Mouse (Mus musculus) left cerebral cortex, postnatal 14 days (tissue): ENCODE results near the gene Gse1. TPM values are rescaled to one million over a fixed set of nuclear protein-coding genes. Genes with fewer than 3 reads are reported as not detected.

Experiments
- DNase-seq, 2 experiments: peaks; one replicate each; pipeline ENCODE4 v3.0.0; 2021 to 2022; ENCODE audit warnings: low spot score in 2 of 2, mixed read lengths in 1 of 2
- intact Hi-C: fragments of 180-260 bp; cut with DNase I; formaldehyde crosslinking; loops from one replicate; pipeline ENCODE4 v1.15.1; 2025
- total RNA-seq, 2 experiments: library from RNA; stranded (reverse); gene quantifications; 2 replicates each; pipeline ENCODE4 v1.2.3; 2021

The Gse1 gene
- total RNA-seq, 2 experiments from 2014 or later: 49.0 to 57.3 TPM

DNA sequence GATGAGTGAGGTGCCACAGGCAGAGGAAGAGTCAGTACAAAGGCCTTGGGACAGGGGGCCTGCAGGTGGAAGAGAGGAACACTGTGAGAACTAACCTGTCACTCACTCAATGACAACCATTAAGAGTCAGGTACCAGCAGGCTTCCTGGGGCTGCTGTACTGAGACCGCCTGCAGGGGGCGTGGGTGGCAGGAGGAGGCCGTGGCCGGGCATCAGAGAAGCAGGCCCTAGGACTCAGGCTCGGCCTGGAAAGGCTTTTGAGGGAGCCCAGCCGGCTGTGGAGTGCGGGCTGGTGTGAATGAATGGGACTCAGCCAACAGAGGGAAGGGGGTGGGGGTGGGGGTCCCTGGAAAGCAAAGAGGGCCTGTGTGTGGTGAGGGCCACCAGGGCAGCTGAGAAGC lies 242.9 kb downstream of the Gse1 start:
- intact Hi-C loops: no loop called here
- DNase-seq: no peak

DNA sequence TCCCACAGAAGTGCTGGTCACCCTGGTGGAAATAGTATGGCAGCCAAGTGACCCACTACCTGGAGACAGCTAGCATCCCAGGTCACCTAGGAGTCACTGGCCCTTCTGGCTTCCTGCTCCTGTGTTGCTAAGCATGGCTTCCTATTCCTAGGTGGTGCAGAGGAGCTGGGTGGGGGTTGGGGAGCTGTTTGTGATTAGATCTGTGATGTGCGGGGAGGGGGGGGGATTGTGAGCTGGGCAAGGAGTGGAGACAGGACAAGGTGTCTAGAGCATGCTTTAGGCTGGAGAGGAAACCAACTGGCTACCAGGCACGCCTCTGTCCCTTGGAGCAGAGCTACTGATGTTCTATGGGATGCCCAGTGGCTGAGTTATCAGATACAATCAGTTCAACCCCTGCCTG lies 243.5 kb downstream of the Gse1 start:
- no peak for DNase-seq
- intact Hi-C loops: no loop called here

DNA sequence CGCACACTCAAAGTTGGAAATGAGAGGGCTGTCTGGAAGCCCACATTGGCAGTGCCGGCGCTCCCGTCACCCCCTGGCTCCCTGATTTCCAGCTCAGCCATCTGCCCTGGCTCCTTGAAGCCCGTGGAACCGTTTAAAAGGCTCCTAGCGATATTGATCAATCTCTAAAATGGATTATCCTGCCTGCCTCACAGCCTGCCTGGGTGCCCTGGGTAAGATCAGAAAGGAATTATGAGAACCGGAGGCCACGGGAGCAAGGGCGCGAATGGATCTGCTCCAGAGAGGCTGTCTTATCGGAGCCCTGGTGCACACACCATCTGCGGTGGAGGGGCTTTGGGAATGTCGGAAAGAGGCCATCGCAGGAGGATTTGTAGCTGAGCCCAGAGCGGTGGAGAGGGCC lies 244.0 kb downstream of the Gse1 start:
- no peak for DNase-seq
- intact Hi-C loops: no loop called here

DNA sequence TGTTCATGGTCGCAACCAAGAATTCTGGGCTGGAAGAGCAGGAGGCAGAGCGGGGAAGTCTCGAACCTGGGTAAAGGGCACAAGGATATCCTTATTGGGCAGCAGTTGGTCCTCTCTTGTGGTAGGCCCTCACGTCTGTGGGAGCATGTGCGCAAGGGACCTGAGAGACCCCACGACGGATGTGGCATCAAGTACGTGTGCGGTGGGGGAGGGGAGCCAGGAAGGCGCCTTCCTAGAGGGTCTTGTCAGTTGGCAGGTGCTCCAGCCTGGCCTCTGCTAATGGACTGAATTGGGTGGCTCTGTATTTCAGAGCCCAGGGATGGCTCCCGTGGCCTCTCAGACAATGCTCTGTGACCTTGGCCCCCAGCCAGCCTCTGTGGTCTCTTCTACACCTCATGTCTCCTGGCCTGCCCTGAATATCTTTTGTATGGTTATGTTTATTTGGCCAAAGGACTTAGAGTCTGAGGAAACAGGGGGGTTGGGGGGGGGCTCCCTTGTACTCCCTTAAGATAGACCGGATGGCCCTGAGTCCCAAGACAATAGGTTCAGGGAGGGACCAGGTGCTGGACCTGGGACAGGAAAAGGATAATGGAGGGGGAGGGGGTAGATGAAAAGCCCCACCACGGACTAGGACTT lies 245.6 kb downstream of the Gse1 start:
- intact Hi-C loops: no loop called here
- DNase-seq: no peak

DNA sequence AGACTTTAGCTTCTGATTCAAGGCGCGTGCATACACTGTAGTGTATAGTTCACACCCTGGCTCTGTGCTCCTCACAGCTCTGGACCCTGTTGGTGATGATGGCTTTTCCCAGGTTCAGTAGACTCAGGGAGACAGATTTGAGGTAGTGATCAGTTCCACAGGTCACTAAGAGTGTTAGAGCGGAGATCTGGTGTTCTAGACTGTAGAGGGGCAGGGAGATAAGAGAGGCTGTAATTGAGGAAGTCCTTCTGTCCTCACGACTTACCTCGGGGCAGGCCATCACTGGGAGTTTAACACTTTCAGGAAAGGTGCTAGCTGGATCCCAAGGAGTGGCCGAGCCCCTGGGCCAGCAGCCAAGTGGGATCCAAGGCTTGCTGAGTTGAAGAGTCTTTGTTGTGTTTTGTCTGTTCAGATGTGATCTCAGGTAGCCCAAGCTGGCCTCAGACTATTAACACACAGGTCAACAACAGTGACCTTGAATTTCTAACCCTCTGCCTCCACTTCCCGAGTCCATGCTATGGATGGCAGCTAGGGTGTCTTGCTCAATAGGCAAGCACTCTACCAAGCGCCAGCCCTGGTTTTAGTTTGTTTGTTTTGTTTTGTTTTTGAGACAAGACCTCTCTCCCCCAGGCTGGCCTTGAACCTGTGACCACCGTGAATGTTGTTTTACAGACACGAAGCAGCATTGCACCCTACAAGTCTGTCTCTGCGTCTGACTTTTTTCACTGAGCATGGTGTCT lies 246.4 kb downstream of the Gse1 start:
- intact Hi-C loops: no loop called here
- no peak for DNase-seq

DNA sequence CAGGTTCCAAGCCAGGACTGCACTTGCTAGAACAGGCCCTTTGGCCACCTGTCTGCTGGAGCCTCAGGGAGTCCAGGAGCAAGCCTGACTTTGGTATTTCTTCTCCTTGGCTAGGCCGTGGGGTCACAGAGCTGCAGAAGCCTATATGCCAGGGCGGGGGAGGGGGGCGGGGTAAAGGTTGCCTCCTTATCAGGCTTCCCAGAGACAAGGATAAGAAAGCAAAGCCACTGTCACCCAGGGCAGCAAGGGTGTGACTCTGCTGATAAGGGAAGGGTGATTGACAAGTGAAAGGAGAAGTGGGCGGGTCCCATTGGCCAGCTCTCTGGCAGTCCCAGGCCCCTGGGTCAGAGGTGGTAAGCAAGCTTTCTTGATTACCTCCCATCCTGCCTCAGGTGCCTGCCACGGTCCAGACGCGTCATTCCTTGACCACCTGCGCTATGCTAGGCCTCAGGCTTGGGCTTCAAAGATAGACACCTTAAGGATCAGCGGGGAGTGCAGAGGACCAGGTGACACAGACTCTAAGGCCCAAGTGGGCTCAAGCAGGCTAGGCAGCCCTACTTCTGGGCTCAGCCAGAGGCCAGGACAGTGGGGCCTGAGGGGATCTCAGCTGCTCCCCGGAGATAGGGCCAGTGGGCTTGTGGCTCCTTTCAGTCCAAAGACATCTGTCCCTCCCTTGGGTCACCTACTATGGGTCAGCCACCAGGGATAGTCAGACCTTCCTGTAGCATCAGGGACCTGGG lies 247.4 kb downstream of the Gse1 start:
- DNase-seq: no peak
- intact Hi-C loops: no loop called here

DNA sequence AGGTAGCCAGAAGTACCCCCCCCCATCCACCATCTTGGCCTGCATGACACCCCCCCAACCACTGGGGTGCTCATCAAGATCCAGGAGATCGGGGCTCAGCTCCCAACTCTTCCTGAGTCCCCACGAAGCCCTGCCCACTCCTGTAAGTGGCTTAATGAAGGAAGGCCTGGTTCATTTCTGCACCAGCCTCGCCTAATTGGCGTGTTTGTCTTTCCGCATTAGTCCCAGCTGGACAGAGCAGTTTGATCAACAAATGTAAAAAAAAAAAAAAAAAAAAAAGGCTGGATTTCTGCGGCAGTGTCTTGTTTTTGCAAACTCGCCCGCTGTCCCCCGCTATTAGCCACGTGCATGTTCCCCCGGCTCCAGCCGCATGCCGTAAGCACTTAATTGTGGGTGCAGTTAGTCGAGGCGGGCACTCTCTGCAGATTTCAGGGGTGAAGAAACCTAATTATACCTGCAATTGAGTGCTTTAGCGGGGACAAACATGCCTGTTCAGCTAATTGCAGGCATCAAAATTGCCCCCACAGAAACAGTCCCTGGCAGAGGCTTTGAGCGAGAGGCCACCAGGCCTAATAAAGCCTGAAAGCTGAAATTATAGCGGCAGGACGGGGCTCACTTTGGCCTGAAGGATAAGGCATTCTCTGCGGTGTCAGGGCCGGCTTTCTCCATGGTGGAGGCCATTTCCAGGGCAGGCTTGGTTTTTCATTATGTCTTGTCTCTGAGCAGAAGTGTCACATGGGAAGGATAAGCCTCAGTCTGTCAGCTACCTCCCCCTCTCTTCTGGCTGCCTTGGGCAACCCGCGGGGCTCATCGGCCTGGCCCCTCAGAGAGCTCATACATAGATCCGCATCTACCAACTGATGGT lies 248.7 kb downstream of the Gse1 start:
- DNase-seq: no peak
- intact Hi-C loops: no loop called here

DNA sequence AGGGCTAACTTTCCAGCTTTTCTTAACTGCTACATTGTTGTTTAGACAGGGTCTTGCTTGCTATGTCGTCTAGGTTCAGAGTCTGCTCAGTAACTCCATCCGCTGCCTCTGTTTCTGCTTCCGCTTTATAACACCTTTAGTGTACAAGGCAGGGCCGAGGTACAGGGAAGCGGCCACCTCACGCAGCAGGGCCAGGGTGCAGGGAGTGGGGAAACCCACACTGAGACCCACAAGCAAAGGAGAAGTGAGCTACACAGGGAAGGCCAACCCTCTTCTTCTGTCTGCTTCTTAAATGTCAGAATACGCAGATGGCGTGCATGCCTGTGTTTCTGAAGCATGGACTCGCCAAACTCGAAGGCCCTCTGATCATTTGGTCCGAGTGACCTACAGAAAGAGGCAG lies 250.5 kb downstream of the Gse1 start:
- intact Hi-C loops: no loop called here
- no peak for DNase-seq

DNA sequence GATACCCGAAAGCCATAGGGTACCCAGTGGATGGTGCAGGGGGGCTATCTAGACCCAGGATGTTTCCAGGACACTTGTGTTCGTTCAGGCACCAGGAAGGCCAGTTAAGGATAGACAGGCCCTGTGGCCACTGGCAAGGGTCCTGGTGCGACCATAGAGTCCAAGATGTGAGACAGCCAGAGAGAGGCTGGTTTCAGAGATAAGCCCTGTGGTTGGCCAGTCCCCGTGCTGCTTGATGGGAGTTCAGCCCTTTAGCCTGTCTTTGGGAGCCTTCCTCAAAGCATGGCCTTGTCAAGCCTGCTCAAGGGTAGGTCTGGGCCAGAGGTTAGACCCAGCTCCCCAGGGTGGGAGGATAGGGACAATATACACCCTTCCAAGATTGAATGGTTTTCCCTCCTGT lies 251.4 kb downstream of the Gse1 start:
- DNase-seq: no peak
- intact Hi-C loops: no loop called here

DNA sequence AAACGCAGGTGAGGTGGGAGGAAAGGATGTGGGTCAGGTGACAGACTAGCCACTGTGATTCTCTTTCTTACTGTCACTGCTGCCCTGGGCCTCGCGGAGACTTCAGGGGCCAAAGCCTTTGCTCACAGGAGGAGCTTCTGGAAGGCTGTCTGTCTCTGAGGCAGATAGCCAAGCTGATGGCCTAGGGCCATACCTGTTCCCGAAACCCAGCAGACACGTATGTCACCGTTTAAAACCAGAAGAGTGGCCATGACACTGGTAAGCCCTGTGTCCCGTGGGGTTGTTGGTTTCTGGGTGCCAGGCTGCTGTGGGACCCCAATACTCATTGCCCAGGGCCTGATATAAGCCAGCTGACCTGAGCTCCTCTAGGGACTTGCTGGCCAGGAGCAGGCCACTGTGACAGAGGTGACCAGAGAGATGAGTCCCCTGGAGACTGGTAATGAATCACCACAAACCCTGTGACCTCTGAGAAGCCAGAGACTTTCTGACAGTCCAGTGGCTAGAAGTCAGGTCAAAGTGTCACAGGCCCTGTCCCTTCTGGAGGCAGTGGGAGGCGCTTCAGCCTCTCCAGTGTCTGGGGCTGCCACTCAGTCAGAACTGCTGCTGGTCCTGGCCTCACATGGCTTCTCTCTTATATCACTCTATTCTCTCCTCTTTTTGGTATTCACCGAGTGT lies 253.9 kb downstream of the Gse1 start:
- intact Hi-C loops: no loop called here
- no peak for DNase-seq

DNA sequence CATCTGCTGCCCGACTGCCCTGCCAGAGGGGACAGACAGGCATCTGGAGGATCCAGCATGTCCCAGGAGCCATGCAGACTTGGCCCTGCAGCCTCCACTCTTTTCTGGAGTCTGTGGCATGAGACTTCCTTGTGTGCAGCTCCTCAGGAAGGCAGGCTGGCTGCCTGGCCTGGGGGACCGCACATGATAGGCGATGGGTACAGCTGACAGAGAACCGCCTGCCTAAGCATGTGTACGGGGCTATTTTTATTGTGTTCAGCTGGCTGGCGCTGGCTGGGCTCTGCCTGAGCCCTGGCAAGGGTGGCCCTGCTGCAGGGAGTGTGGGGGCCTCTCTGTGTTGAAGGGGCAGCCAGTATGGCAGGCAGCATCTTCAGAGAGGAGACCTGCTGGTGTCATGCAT lies 256.2 kb downstream of the Gse1 start:
- peak; percentile 61 to 85 for DNase-seq
- intact Hi-C loops: no loop called here

DNA sequence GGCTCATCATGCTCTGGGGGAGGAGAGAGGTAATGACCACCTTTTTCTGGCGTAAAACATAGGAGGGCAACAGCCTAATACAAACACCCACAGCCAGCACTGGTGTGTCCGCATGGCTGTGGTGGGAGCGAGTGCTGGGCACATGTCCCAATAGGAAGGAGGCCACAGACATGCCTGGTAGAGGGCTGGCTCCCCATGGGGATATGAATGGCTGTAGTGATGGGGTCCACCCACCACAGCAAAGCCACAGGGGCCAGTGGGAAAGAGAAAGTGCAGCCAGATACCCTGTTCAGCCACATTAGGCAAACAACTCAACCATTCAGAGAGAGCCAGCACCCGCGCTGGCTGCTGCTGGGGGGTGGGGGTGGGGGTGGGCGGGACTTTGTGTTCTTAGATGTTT lies 256.9 kb downstream of the Gse1 start:
- DNase-seq: peak in 1 of 2 experiments; percentile 54
- intact Hi-C loops: loop anchor here (5.0 kb wide), 3 partner anchors 73 to 193 kb away; no protein-coding TSS in a partner anchor

DNA sequence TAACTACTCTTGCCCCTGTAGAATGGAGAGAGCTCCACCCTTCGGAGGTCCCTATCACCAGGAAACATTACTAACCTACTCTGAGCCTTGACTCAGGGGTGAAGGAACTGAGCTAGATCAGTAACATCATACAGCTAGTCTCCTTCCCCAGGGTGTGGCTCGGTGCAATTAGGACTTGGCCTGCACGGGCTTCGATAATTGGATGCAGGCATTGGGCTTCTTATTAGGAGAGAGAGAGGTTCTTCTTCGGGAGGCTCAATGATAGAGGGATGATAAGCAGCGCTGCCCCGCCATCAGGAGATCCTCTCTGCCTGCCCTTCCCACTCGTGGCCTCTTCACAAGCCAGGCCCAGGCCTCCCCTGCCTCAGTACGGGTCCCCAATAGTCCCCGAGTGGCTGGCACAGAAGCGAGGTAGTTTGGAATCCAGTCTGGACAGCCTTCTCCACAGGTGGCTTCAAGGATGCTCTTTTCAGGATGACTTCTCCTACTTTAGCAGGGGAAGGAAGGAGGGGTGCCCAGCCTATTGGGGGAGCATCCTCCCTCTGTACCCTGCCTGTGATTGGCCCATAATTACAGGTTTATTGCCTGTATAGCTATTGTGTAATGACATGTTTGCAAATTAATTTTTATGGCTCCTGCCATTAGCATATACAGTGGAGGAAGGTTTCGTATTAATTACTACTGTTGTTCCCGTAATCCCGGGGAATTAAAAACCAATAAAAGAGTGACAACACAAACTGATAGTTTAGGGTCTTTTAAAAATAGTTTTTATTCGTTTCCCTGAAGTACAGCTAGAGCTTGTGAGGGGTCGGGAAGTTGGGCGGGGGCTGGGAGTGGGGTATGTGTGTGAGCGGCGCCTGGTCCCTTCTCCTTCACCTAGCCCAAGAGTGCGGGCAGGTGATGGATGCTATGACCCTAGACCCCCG lies 257.6 kb downstream of the Gse1 start:
- intact Hi-C loops: loop anchor here (5.0 kb wide), 3 partner anchors 74 to 194 kb away; no protein-coding TSS in a partner anchor
- no peak for DNase-seq

DNA sequence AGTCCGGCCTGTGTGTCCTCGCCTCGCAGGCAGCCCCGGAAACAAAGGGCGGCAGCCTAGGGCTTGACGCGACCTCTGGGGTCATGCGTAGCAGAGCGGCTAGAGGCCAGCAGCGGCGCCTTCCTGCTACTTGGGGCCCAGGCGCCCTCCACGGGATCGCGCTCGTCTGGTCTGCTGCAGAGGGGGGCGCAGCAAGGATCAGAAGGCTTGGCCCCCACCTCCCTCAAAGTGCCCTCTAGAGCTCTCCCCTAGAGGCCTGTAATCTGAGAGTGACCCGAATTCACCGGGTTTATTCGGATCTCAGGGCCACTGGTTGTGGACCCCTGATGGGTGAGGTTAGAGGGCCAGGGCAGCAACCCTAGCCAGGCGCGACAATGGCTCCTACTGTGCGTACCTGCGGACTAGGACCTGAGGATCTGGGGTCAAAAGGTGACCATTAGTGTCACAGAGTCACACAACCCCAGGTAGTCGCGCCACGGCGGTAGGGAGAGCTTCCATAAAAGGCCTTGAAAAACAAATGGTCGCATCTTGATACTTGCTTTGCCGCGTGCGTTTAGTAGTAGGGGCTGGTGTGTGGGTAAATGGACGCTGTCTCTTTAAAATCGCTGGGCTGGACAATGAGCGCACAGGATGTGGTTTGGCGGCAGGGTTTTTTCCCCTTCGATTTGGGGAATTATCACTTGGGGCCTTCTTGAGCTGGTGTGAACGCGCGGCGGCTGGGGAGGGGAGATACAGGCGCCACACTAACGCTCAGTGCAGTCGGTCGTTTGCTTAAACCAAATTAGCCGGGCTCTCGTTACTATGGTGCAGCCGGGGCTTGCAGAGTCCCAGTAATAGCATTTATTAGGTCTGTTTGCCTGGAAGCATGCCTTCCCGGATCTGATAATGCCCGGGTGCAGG lies 258.5 kb downstream of the Gse1 start:
- intact Hi-C loops: loop anchor here (5.0 kb wide), 3 partner anchors 74 to 194 kb away; no protein-coding TSS in a partner anchor
- peak; percentile 59 to 65 for DNase-seq

DNA sequence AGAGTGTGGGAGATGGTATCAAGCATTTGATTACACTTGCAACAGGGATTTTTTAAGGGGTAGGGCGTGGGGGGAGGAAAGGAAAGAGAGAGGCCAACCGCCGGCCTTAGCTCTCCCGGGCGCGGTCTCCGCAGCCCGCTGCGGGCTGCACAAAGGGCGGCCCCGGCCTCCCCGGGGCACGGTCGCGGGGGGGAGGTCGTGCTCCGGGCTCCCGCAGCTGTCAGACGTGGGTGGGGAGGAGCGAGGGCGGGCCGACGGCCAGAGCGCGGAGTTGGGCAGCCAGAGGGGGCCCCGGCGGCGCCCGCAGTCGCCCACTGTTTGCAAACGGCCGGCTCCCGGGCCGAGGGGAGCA lies 259.1 kb downstream of the Gse1 start:
- intact Hi-C loops: loop anchor here (5.0 kb wide), 3 partner anchors 75 to 195 kb away; no protein-coding TSS in a partner anchor
- no peak for DNase-seq

DNA sequence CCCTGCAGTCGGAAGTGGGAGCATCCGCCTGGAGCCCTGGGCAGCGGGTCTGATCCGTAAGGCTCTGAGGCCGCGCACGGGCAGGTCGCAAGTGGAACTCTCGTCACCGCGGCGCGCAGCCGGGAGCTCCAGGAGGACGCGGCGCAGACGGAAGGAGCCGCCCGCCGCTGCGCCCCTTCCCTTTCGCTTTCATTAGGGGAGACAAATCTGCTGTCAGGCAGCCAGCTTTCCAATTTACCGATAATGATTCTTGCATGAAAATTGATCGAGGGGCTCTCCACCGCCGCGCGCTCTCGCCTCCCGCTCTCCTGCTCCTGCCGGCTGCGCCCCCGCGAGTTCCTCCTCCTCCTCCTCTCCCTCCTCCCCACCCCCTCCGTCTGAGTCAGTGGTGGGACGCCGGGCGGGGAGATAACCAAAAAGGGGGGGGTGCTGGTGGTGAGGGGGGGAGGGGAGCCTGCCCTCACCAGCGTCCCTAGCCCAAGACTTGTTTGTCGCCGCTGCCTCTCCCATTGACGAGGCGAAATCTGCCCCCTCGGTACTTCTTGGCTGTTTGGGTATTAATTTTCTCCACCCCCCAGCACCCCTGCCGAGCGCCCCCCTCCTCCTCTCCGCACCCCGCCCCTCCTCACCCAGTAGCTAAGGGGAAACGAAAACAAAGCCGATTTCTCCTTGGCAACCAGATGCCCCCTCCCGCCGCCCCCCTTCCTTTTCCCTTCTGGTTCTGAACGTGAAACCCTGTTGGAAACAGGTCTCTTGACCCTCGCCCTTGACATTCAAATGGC lies 259.7 kb downstream of the Gse1 start:
- DNase-seq: peak; percentile 62 to 68
- intact Hi-C loops: loop anchor here (1.0 to 5.0 kb wide), 5 partner anchors 47 to 196 kb away; no protein-coding TSS in a partner anchor
